Mouse (Mus musculus): ENCODE data around the gene Hopx.

DNA sequence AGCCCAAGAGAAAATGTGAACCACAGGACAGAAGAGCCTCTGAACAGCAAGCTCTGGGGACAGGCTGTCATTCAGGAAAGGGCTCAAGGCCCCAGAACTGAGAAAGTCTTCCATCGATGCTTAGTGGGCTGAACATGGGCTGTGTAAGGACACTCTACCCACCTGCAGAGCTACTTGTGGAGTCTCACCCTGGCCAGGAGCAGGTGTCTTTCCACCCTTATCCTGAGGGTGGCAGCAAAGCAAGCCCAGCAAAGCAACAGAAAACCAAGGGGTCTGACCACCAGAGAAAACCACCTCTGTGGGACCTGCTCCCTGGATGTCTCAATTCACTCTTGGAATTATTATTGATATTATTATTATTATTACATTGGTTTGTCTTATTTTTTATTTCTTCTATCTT lies 25.6 kb downstream of the Hopx start:
- TF ChIP-seq CTCF (IDR thresholded peaks at IDR 0.05; ENCODE audit: low read depth) (peak; percentile 85), EP300 (optimal IDR thresholded peaks at IDR 0.05) (no peak)

All from stomach, postnatal 0 days (tissue).